Mouse (Mus musculus): ENCODE results near the gene Them7. TPM values are rescaled to one million over a fixed set of nuclear protein-coding genes. Genes with fewer than 3 reads are reported as not detected.

Them7 gene
- polyA plus RNA-seq, 1 experiment from 2014 or later: 1.4 TPM

- Histone ChIP-seq H3K9me3 (ENCODE audit: control insufficient read depth, low read length) (no peaks in the 10 kb centered on the region), H3K9ac (ENCODE audit: low read depth, low read length) (no peak overlapping the region), H3K4me3 (ENCODE audit: low read length) (no peak overlapping the region), H3K4me1 (ENCODE audit: control insufficient read depth, insufficient read depth, low read length) (no peaks in the 10 kb centered on the region), H3K36me3 (ENCODE audit: control insufficient read depth, insufficient read depth, low read length) (no peaks in the 10 kb centered on the region), H3K27ac (ENCODE audit: low read length) (no peak overlapping the region), H3K4me2 (ENCODE audit: low read depth, low read length) (no peak overlapping the region), H3K27me3 (replicated peaks; ENCODE audit: control insufficient read depth, insufficient read depth, low read length) (no peaks in the 10 kb centered on the region)
- 85% methylated on average over 11 of the region's 11 CpGs for WGBS
- ATAC-seq: no peak
Measured at GRCm38 (mm10) chr2:105373658-105374057, 149.5 kb downstream of the Them7 start.

GRCm38 (mm10) chr2:105375261-105375660 is 151.1 kb downstream of the Them7 start:
- no peaks in the 10 kb centered on the region for H3K9me3 ChIP-seq (ENCODE audit: control insufficient read depth, low read length)
- H3K4me1 ChIP-seq (ENCODE audit: control insufficient read depth, insufficient read depth, low read length): no peaks in the 10 kb centered on the region
- H3K27ac ChIP-seq (ENCODE audit: low read length): no peak overlapping the region
- 82% methylated on average over 7 of the region's 7 CpGs for WGBS
- no peak overlapping the region for H3K4me3 ChIP-seq (ENCODE audit: low read length)
- H3K27me3 ChIP-seq (replicated peaks; ENCODE audit: control insufficient read depth, insufficient read depth, low read length): no peaks in the 10 kb centered on the region
- no peak overlapping the region for H3K9ac ChIP-seq (ENCODE audit: low read depth, low read length)
- no peaks in the 10 kb centered on the region for H3K36me3 ChIP-seq (ENCODE audit: control insufficient read depth, insufficient read depth, low read length)
- no peak overlapping the region for H3K4me2 ChIP-seq (ENCODE audit: low read depth, low read length)
- ATAC-seq: peak; percentile 56; the same call in 1 of the 2 replicates

GRCm38 (mm10) chr2:105375705-105376104 is 151.6 kb downstream of the Them7 start:
- Histone ChIP-seq H3K27me3 (replicated peaks; ENCODE audit: control insufficient read depth, insufficient read depth, low read length) (no peaks in the 10 kb centered on the region), H3K4me3 (ENCODE audit: low read length) (no peak overlapping the region), H3K9ac (ENCODE audit: low read depth, low read length) (no peak overlapping the region), H3K4me1 (ENCODE audit: control insufficient read depth, insufficient read depth, low read length) (no peaks in the 10 kb centered on the region), H3K9me3 (ENCODE audit: control insufficient read depth, low read length) (no peaks in the 10 kb centered on the region), H3K27ac (ENCODE audit: low read length) (no peak overlapping the region), H3K4me2 (ENCODE audit: low read depth, low read length) (no peak overlapping the region), H3K36me3 (ENCODE audit: control insufficient read depth, insufficient read depth, low read length) (no peaks in the 10 kb centered on the region)
- no peak for ATAC-seq
- 75% methylated on average over 4 of the region's 4 CpGs for WGBS

- no peaks in the 10 kb centered on the region for H3K27me3 ChIP-seq (replicated peaks; ENCODE audit: control insufficient read depth, insufficient read depth, low read length)
- no peaks in the 10 kb centered on the region for H3K4me1 ChIP-seq (ENCODE audit: control insufficient read depth, insufficient read depth, low read length)
- WGBS: 66% methylated on average over 1 of the region's 1 CpGs
- no peak overlapping the region for H3K4me3 ChIP-seq (ENCODE audit: low read length)
- H3K4me2 ChIP-seq (ENCODE audit: low read depth, low read length): no peak overlapping the region
- no peaks in the 10 kb centered on the region for H3K36me3 ChIP-seq (ENCODE audit: control insufficient read depth, insufficient read depth, low read length)
- no peak overlapping the region for H3K27ac ChIP-seq (ENCODE audit: low read length)
- no peak overlapping the region for H3K9ac ChIP-seq (ENCODE audit: low read depth, low read length)
- H3K9me3 ChIP-seq (ENCODE audit: control insufficient read depth, low read length): no peaks in the 10 kb centered on the region
- no peak for ATAC-seq
Measured at GRCm38 (mm10) chr2:105379682-105380081, 155.6 kb downstream of the Them7 start.

- ATAC-seq: no peak
- H3K9me3 ChIP-seq (ENCODE audit: control insufficient read depth, low read length): no peaks in the 10 kb centered on the region
- no peaks in the 10 kb centered on the region for H3K4me1 ChIP-seq (ENCODE audit: control insufficient read depth, insufficient read depth, low read length)
- peaks cover under 1% of the 10 kb centered on the region; the same call in 1 of the 2 replicates for H3K36me3 ChIP-seq (ENCODE audit: control insufficient read depth, insufficient read depth, low read length)
- H3K27me3 ChIP-seq (replicated peaks; ENCODE audit: control insufficient read depth, insufficient read depth, low read length): no peaks in the 10 kb centered on the region
- 84% methylated on average over 3 of the region's 3 CpGs for WGBS
- H3K4me2 ChIP-seq (ENCODE audit: low read depth, low read length): no peak overlapping the region
- no peak overlapping the region for H3K4me3 ChIP-seq (ENCODE audit: low read length)
- no peak overlapping the region for H3K9ac ChIP-seq (ENCODE audit: low read depth, low read length)
- H3K27ac ChIP-seq (ENCODE audit: low read length): no peak overlapping the region
Measured at GRCm38 (mm10) chr2:105380757-105381319, 156.7 kb downstream of the Them7 start.

- Histone ChIP-seq H3K4me1 (ENCODE audit: control insufficient read depth, insufficient read depth, low read length) (no peaks in the 10 kb centered on the region), H3K9me3 (ENCODE audit: control insufficient read depth, low read length) (no peaks in the 10 kb centered on the region), H3K4me2 (ENCODE audit: low read depth, low read length) (no peak overlapping the region), H3K9ac (ENCODE audit: low read depth, low read length) (no peak overlapping the region), H3K27me3 (replicated peaks; ENCODE audit: control insufficient read depth, insufficient read depth, low read length) (no peaks in the 10 kb centered on the region), H3K36me3 (ENCODE audit: control insufficient read depth, insufficient read depth, low read length) (peaks cover 4% of the 10 kb centered on the region; the same call in 1 of the 2 replicates), H3K4me3 (ENCODE audit: low read length) (no peak overlapping the region), H3K27ac (ENCODE audit: low read length) (no peak overlapping the region)
- 86% methylated on average over 8 of the region's 8 CpGs for whole genome bisulfite sequencing
- ATAC-seq: no peak
Measured at GRCm38 (mm10) chr2:105383063-105383462, 158.9 kb downstream of the Them7 start.

GRCm38 (mm10) chr2:105384998-105385397 is 160.9 kb downstream of the Them7 start:
- no peak overlapping the region for H3K9ac ChIP-seq (ENCODE audit: low read depth, low read length)
- H3K27ac ChIP-seq (ENCODE audit: low read length): no peak overlapping the region
- no peaks in the 10 kb centered on the region for H3K27me3 ChIP-seq (replicated peaks; ENCODE audit: control insufficient read depth, insufficient read depth, low read length)
- H3K4me2 ChIP-seq (ENCODE audit: low read depth, low read length): no peak overlapping the region
- ATAC-seq: no peak
- WGBS: 81% methylated on average over 3 of the region's 3 CpGs
- H3K4me1 ChIP-seq (ENCODE audit: control insufficient read depth, insufficient read depth, low read length): no peaks in the 10 kb centered on the region
- H3K9me3 ChIP-seq (ENCODE audit: control insufficient read depth, low read length): no peaks in the 10 kb centered on the region
- no peak overlapping the region for H3K4me3 ChIP-seq (ENCODE audit: low read length)
- H3K36me3 ChIP-seq (ENCODE audit: control insufficient read depth, insufficient read depth, low read length): peaks cover 4% of the 10 kb centered on the region; the same call in 1 of the 2 replicates

GRCm38 (mm10) chr2:105386418-105386817 is 162.3 kb downstream of the Them7 start:
- ATAC-seq: no peak
- 87% methylated on average over 4 of the region's 4 CpGs for WGBS
- no peak overlapping the region for H3K27ac ChIP-seq (ENCODE audit: low read length)
- no peak overlapping the region for H3K4me3 ChIP-seq (ENCODE audit: low read length)
- H3K9me3 ChIP-seq (ENCODE audit: control insufficient read depth, low read length): no peaks in the 10 kb centered on the region
- H3K9ac ChIP-seq (ENCODE audit: low read depth, low read length): no peak overlapping the region
- H3K4me1 ChIP-seq (ENCODE audit: control insufficient read depth, insufficient read depth, low read length): no peaks in the 10 kb centered on the region
- no peak overlapping the region for H3K4me2 ChIP-seq (ENCODE audit: low read depth, low read length)
- peaks cover 4% of the 10 kb centered on the region; the same call in 1 of the 2 replicates for H3K36me3 ChIP-seq (ENCODE audit: control insufficient read depth, insufficient read depth, low read length)
- no peaks in the 10 kb centered on the region for H3K27me3 ChIP-seq (replicated peaks; ENCODE audit: control insufficient read depth, insufficient read depth, low read length)

- 85% methylated on average over 17 of the region's 17 CpGs for WGBS
- H3K4me1 ChIP-seq (ENCODE audit: control insufficient read depth, insufficient read depth, low read length): no peaks in the 10 kb centered on the region
- H3K9ac ChIP-seq (ENCODE audit: low read depth, low read length): no peak overlapping the region
Measured at GRCm38 (mm10) chr2:105389007-105389890, 165.1 kb downstream of the Them7 start.

More at GRCm38 (mm10) chr2:105389007-105389890, 165.1 kb downstream of the Them7 start:
- Histone ChIP-seq H3K4me2 (ENCODE audit: low read depth, low read length) (no peak overlapping the region), H3K27ac (ENCODE audit: low read length) (no peak overlapping the region), H3K9me3 (ENCODE audit: control insufficient read depth, low read length) (no peaks in the 10 kb centered on the region), H3K27me3 (replicated peaks; ENCODE audit: control insufficient read depth, insufficient read depth, low read length) (no peaks in the 10 kb centered on the region), H3K36me3 (ENCODE audit: control insufficient read depth, insufficient read depth, low read length) (peaks cover 6% of the 10 kb centered on the region), H3K4me3 (ENCODE audit: low read length) (no peak overlapping the region)
- ATAC-seq: no peak
